Mouse (Mus musculus) adrenal gland, postnatal 10 days (tissue): ENCODE measurements around the gene Vmn1r159. TPM values are rescaled to one million over a fixed set of nuclear protein-coding genes. Genes with fewer than 3 reads are reported as not detected.
"Not testable (repeated sequence)": the region's sequence is repeated elsewhere in the genome, so short reads cannot be mapped to it uniquely, and the experiment has no call there.

Source experiments
- DNase-seq: peaks from one replicate; pipeline ENCODE4 v3.0.0; 2021; ENCODE audit warnings: mixed read lengths
- long read RNA-seq, 2 experiments: library from polyadenylated mRNA; stranded (forward); transcript quantifications; one replicate each; pipeline ENCODE4 v2.0.0; 2021
- total RNA-seq, 2 experiments: library from RNA; stranded (reverse); gene quantifications; 2 replicates each; pipeline ENCODE4 v1.2.3; 2021

Gene Vmn1r159
- total RNA-seq, result not detected
- long read RNA-seq, experiment 1, result 0 reads
- long read RNA-seq, experiment 2, result 0 reads

GRCm38 (mm10) chr7:22843505-22843904 lies at the start of gene Vmn1r159:
Vmn1r159 (minus strand) TSS chr7:22843605.
- not testable (repeated sequence) for DNase-seq

DNA sequence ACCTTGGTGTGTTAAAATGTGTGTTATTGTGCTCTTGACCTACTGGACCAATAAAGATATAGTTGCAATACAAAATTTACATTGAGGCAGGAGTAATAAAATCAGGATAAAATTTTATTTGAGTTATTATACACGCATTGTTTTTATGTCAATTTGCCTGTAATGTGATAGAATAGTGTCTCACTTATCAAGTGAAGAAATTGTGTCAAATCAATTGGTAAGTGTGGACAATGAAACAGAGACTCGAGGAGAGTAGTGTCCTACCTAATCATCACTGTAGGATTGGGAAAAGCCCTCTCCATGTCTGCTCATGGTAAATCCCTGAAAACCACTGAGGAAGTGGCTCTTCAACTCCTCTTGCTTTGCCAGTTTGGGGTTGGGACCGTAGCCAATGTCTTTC lies 27.5 kb upstream of the Vmn1r159 start, which contains the start of gene Vmn1r160:
Gene Vmn1r160 (plus strand): TSS at position 301 of the 400 bp plus-strand sequence.
- DNase-seq, result not testable (repeated sequence)

Other genes with a start within 250 kb of the Vmn1r159 start
- not detected for gene Vmn1r155, start 185.6 kb downstream of the Vmn1r159 start, total RNA-seq
- not detected for gene Gm8693, start 151.3 kb downstream of the Vmn1r159 start, total RNA-seq
- gene Gm4567, start 123.9 kb downstream of the Vmn1r159 start, total RNA-seq, result not detected
- gene Vmn1r157, start 81.9 kb downstream of the Vmn1r159 start, total RNA-seq, result not detected
- not detected for gene Vmn1r158, start 52.8 kb downstream of the Vmn1r159 start, total RNA-seq
- gene Vmn1r160, start 27.6 kb upstream of the Vmn1r159 start, total RNA-seq, result not detected
- gene Gm4214, start 141.1 kb upstream of the Vmn1r159 start, total RNA-seq, result not detected
- not detected for gene Gm4216, start 176.3 kb upstream of the Vmn1r159 start, total RNA-seq
- gene Vmn1r163, start 211.9 kb upstream of the Vmn1r159 start, total RNA-seq, result not detected
- gene Gm8720, start 223.9 kb upstream of the Vmn1r159 start, total RNA-seq, result not detected